Comparison of ENCODE assay signal across 9 mouse cellular contexts in genomic region chr19:23055916-23056805, GRCm38 (mm10).
A peak's percentile ranks its signal among the peaks of the same experiment; 100 is the strongest.
DNase-seq lines count a peak whose midpoint lies in the region; ATAC-seq lines count a peak whose summit lies in the region.
"Had no signal": no experiment of that assay in that cellular context is flagged by ENCODE, and none has a peak within 500 bp of the region (broad histone marks: within the 10 kb centered on the region; RNA-seq: fewer than 3 reads in every experiment).

No protein-coding gene starts in this region.

- 69% methylated on average over 5 of the region's 5 CpGs for WGBS in kidney, embryonic 15.5 days
- WGBS in embryonic facial prominence, embryonic 12.5 days = 63% methylated on average over 5 of the region's 5 CpGs
- 82% methylated on average over 5 of the region's 5 CpGs for WGBS in hindbrain, embryonic 13.5 days
- WGBS in midbrain, embryonic 16.5 days = 90% methylated on average over 5 of the region's 5 CpGs

- no peaks in the 10 kb centered on the region for H3K9me3 ChIP-seq in kidney, embryonic 15.5 days (replicated peaks)
- H3K9me3 ChIP-seq in embryonic facial prominence, embryonic 12.5 days = no peaks in the 10 kb centered on the region
- no peaks in the 10 kb centered on the region for H3K9me3 ChIP-seq in hindbrain, embryonic 13.5 days
- no peaks in the 10 kb centered on the region for H3K9me3 ChIP-seq in midbrain, embryonic 16.5 days (replicated peaks; ENCODE audit: control insufficient read depth, low read length, poor library complexity, severe bottlenecking)

- no peak for DNase-seq in kidney, postnatal 36 days
- DNase-seq in c-Kit-positive CD71-positive TER-119-positive erythroid progenitor cells, embryonic 14.5 days (ENCODE audit: low spot score) = no peak
- DNase-seq in ovary, adult 18-20 months (ENCODE audit: low spot score) = no peak
- no peak for DNase-seq in gastrocnemius, postnatal 14 days

- peak overlapping the region; percentile 61 for H3K4me2 ChIP-seq in kidney, embryonic 15.5 days
- peak overlapping the region; percentile 66; the same call in 1 of the 2 replicates for H3K4me2 ChIP-seq in embryonic facial prominence, embryonic 12.5 days (replicated peaks)
- H3K4me2 ChIP-seq in hindbrain, embryonic 13.5 days = peak overlapping the region; percentile 66; the same call in 1 of the 2 replicates
- H3K4me2 ChIP-seq in midbrain, embryonic 16.5 days (ENCODE audit: low read length) = peak overlapping the region; percentile 69; the same call in 1 of the 2 replicates

- peak overlapping the region; percentile 77 for H3K27ac ChIP-seq in kidney, embryonic 15.5 days
- H3K27ac ChIP-seq in embryonic facial prominence, embryonic 12.5 days = no peak overlapping the region
- H3K27ac ChIP-seq in hindbrain, embryonic 13.5 days = no peak overlapping the region
- H3K27ac ChIP-seq in midbrain, embryonic 16.5 days (ENCODE audit: low read length) = no peak overlapping the region

- intact Hi-C loops in gastrocnemius, postnatal 14 days (cut with DNase I; ENCODE audit: low total_unique reads) = no loop called here

- H3K9ac ChIP-seq in kidney, embryonic 15.5 days = no peak overlapping the region
- H3K9ac ChIP-seq in embryonic facial prominence, embryonic 12.5 days = no peak overlapping the region
- no peak overlapping the region for H3K9ac ChIP-seq in hindbrain, embryonic 13.5 days
- no peak overlapping the region; the same call in 1 of the 2 replicates for H3K9ac ChIP-seq in midbrain, embryonic 16.5 days (ENCODE audit: low read depth, low read length)

- no peaks in the 10 kb centered on the region for H3K27me3 ChIP-seq in kidney, embryonic 15.5 days
- no peaks in the 10 kb centered on the region for H3K27me3 ChIP-seq in embryonic facial prominence, embryonic 12.5 days
- peaks cover 4% of the 10 kb centered on the region; the same call in 1 of the 2 replicates for H3K27me3 ChIP-seq in hindbrain, embryonic 13.5 days
- H3K27me3 ChIP-seq in midbrain, embryonic 16.5 days (ENCODE audit: control insufficient read depth, insufficient read depth, low read depth, low read length) = no peaks in the 10 kb centered on the region

- no peak for ATAC-seq in kidney, embryonic 15.5 days (replicated peaks; ENCODE audit: low FRiP score)
- ATAC-seq in embryonic facial prominence, embryonic 12.5 days (ENCODE audit: insufficient number of reproducible peaks, insufficient read depth, low FRiP score, low TSS enrichment) = no peak
- no peak for ATAC-seq in hindbrain, embryonic 13.5 days (ENCODE audit: low FRiP score)
- no peak for ATAC-seq in midbrain, embryonic 16.5 days

- H3K36me3 ChIP-seq in kidney, embryonic 15.5 days = no peaks in the 10 kb centered on the region
- H3K36me3 ChIP-seq in embryonic facial prominence, embryonic 12.5 days = no peaks in the 10 kb centered on the region
- no peaks in the 10 kb centered on the region for H3K36me3 ChIP-seq in hindbrain, embryonic 13.5 days
- H3K36me3 ChIP-seq in midbrain, embryonic 16.5 days (ENCODE audit: control insufficient read depth, insufficient read depth, low read length) = no peaks in the 10 kb centered on the region

- no peak overlapping the region; the same call in 1 of the 2 replicates for H3K4me3 ChIP-seq in kidney, embryonic 15.5 days (replicated peaks)
- no peak overlapping the region for H3K4me3 ChIP-seq in embryonic facial prominence, embryonic 12.5 days
- H3K4me3 ChIP-seq in hindbrain, embryonic 13.5 days = no peak overlapping the region; the same call in 1 of the 2 replicates
- no peak overlapping the region for H3K4me3 ChIP-seq in midbrain, embryonic 16.5 days (ENCODE audit: low read depth, low read length)
- H3K4me3 ChIP-seq: myocyte had no signal

- peaks cover 26% of the 10 kb centered on the region for H3K4me1 ChIP-seq in kidney, embryonic 15.5 days
- peaks cover 8% of the 10 kb centered on the region for H3K4me1 ChIP-seq in embryonic facial prominence, embryonic 12.5 days
- peaks cover 18% of the 10 kb centered on the region for H3K4me1 ChIP-seq in hindbrain, embryonic 13.5 days (replicated peaks)
- peaks cover 12% of the 10 kb centered on the region for H3K4me1 ChIP-seq in midbrain, embryonic 16.5 days (ENCODE audit: control insufficient read depth, insufficient read depth, low read length)
